Mouse (Mus musculus) spleen, postnatal 36 days (tissue): ENCODE results near the gene Rpl9-ps6.
"Not testable (repeated sequence)": the region's sequence is repeated elsewhere in the genome, so short reads cannot be mapped to it uniquely, and the experiment has no call there.

Experiments
- DNase-seq, 2 experiments: peaks; one replicate each; pipeline ENCODE4 v3.0.0; 2022; ENCODE audit warnings: low spot score in 2 of 2, mixed read lengths in 1 of 2

Gene Rpl9-ps6

DNA sequence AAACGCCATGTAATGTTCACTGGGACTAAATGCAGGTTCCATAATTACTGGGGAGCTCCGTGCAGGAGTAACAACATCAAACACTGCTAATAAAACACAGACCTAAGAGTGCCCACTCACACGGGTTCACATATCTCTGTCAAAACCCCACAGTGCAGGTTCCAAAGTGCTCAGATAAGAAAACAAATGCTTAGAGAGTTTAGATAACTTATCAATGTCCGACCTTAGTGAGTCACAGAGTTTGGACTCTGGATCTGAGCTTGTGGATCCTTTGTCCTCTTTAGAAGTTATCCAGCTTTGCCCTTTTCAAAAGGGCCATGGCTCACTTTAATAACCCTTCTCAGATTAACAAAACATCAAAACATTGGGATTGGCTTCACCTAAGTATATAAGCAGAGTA is 15.1 kb upstream of the Rpl9-ps6 start:
- DNase-seq = no peak

DNA sequence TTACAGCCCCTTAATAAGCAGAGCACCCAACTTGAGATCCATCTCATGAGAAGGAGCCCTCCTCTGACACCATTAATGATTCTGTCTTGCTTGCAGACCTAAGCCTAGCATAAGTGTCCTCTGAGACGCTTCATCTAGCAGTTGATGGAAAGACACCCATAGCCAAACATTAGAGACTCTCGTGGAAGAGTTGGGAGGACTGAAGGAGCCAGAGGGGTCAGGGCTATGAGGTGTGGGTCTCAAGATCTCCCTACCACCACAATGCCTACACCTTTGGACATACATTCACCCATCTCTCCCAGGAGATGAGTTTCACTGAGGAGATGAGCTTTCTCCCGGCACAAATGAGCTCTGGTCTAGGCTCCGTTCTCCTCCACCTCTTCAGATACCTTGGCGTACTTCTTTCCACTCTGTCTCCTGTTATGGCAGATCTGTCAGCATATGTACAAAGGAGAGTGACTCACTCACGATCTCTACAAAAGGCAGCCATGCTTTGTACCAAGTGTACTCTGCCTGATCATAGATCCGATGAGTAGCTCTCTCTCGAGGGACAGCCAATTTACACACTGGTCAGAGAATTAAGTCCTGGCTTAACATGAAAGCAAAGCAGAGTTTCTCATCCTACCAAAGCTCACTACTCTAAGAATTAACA is 14.5 kb upstream of the Rpl9-ps6 start:
- no peak for DNase-seq

GRCm38 (mm10) chr19:32480255-32480654 is 13.9 kb upstream of the Rpl9-ps6 start:
- peak; percentile 18 to 38 for DNase-seq

- no peak for DNase-seq
Measured at GRCm38 (mm10) chr19:32476712-32477052, 10.3 kb upstream of the Rpl9-ps6 start.

- DNase-seq = peak; percentile 32 to 51
Measured at GRCm38 (mm10) chr19:32476016-32476711, 9.8 kb upstream of the Rpl9-ps6 start.

DNA sequence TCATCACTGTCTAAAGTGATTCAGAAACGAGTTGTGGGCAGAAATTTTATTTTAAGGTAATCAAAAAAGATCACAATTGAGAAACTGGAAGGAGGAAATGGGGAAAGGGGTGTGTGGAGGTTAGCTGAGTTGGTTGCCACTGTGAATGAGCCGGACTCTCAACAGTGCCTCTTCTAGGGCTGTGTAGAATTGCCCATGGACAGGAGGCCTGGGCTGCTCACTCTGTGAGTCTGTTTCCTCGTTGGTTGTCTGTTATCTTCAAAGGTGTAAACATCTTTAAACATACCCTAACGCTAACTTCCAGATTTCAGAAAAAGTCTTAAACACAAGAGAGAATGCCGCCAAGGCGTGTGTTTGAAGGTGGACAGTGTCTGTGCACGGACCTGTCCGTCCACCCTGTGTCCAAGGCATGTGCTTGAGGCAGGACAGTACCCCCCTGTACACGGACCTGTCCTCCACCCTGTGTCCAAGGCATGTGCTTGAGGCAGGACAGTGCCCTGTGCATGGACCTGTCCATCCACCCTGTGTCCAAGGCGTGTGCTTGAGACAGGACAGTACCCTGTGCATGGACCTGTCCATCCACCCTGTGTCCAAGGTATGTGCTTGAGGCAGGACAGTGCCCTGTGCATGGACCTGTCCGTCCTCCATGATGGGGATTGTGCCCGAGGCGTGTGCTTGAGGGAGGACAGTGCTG is 4.3 kb upstream of the Rpl9-ps6 start:
- no peak for DNase-seq

DNA sequence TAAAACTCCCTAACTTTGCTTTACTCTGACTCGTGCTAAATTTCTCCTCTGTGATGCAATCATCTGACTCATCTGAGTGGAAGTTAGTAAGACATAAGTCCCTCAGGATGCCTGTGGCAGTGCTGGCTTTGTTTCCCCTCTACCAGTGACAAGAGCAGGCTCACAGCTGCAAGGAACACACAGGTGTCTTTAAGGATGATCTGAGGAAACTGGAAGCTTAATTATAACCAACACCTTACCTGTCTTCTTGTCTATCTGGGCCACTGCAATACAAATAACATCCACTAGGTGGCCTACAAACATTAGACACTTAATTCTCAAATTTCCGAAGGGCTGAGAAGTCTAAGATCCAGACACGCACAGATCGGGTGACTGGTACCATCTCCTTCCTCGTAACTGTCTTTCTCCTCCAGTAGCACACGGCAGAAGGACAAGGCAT is 3.7 kb upstream of the Rpl9-ps6 start:
- DNase-seq = peak; percentile 30 to 48

DNA sequence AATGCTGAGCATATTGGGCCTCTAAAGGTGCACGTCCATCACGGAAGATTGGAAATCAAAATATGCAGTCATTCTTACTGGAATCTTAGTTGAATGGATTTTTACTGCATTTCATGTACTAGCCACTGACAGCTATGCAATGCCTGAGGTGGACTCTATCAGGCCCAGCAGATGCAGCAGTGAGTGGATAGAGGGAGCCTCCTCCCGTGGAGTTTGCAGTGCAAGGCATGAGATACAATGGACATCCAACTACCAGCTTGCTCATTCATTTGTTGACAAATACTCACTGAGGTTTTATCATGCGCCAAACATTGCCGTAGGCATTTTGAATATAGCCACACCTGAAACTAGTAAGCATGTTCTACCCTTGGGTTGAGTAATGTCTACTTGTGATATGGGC is 947 bp upstream of the Rpl9-ps6 start:
- no peak for DNase-seq

DNA sequence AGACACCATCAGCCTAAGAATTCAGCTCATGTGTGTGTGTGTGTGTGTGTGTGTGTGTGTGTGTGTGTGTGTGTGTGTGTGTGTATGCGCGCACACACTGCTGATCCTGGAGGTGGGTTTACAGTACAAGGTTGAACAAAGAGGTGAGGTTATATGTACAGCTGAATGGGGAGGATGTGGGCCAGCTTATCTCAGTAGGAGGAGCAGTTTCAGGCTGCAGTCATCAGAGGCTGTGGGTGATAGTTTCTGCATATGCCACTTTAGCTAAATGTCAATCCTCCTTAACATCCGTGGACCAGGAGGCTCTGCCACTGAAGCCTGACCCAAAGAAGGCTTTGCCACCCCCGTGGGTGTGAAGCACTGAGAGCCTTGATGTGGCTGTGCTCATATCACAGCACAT is 1.1 kb downstream of the Rpl9-ps6 start:
- no peak for DNase-seq

DNA sequence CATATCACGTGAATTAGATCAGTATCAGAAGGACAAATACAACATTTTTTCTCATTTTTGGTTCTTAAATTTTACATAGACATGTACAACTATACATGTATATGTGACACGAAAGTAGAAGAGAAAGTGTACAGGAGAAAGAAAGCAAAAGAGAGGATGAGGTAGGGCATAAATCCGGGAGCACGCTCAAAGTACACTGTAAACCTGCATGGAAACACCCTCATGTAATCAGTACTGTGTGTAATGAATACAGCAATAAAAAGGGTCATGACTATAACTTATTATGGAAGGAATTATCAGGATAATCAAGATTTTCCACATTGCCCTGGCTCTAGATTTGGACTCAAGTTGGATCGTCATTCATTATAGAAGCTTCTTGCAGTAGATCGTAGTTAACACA is 3.3 kb downstream of the Rpl9-ps6 start:
- DNase-seq = no peak

DNA sequence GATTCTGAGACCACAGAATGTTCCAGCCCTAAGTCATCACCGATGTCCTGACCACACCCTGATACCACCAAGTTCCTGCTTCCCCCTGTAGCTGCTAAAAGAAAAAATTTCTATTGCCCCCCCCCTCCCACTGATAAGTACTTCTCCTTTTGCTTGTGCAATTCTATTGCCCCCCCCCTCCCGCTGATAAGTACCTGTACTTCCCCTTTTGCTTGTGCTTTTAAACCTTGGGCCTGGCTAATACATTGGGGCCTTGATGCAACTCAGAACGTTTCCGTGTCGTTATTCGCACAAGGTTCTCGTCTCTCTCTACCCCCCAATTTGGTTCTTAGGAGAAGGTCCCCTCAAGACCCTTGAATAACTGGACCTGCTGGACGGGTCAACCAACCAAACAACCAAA is 8.7 kb downstream of the Rpl9-ps6 start:
- DNase-seq = not testable (repeated sequence)

DNA sequence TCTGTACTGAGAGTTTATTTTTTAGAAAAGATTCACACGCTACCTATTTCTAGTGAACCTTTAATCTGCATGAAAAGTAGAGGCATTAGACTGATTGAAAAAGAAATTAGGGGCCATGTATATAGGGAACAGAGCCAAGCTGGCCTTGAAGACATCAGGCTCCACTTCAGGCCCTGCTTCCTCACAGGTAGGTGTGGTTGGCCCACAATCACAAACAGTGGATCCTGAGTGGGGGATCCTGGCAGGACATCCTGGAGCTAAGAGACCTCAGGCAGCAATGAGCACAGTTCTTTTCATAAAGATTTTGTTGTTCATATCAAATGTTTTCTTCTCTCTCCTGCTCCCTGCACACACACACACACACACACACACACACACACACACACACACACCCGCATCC is 9.6 kb downstream of the Rpl9-ps6 start:
- no peak for DNase-seq

DNA sequence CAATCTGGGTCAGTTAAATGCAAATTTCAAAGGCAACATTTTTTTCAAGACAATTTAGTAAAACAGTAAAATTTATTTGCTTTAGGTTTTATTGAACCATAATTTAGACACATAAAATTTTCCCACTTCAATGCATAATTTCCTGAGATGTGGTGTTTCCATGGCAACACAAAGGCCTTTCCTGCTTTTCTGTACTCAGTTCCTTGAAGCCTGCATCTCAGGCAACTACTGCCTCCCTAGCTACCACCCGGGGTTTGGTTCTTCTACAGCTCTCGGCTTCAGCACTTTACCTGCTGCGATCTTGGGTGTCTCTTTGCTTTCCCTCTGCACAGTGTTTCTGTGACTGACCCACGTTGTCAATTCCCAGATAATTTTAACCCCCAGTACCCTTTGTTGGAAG is 14.1 kb downstream of the Rpl9-ps6 start:
- no peak for DNase-seq

DNA sequence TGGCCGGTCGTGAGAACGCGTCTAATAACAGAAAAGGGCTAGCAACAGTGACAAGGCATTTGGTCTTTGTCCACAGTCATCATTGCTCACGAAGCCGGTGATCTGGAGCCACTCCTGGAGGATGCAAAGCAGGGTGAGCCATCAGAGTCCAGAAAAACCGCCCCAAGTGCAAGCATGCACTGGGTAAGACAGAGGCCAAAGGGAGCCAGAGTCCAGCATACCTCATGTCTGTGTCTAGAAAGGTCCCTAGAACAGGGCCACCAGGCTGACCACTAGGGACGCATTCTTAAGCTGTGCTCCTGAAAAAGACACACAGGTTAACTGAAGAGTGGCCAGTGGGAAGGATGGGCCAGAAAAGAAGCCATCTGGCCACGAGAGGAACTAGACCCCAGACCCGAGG is 17.4 kb downstream of the Rpl9-ps6 start:
- DNase-seq = no peak

- DNase-seq = peak; percentile 45 to 53
Measured at GRCm38 (mm10) chr19:32441568-32441967, 24.8 kb downstream of the Rpl9-ps6 start.

GRCm38 (mm10) chr19:32439356-32439755 is 27.0 kb downstream of the Rpl9-ps6 start:
- no peak for DNase-seq

- no peak for DNase-seq
Measured at GRCm38 (mm10) chr19:32425856-32426255, 40.5 kb downstream of the Rpl9-ps6 start.

DNA sequence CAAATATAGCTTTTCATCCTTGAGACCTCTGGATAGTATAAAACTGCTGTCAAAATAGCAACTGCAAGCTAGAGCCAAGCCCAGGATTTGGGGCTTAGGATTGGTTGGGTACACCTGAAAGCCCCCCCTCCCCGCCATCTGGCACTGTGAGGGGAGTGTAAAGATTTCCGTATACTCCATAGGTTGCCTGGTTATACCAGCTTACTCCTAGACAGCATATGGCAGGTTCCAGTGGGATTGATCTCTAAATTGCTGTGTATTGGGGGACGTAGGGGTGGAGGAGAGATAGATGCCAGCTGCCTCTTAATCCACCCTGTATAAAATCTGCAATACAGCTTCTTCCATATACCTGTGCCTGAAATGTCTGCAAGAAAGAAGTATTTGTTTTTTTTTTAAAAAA is 41.7 kb downstream of the Rpl9-ps6 start:
- DNase-seq = no peak

DNA sequence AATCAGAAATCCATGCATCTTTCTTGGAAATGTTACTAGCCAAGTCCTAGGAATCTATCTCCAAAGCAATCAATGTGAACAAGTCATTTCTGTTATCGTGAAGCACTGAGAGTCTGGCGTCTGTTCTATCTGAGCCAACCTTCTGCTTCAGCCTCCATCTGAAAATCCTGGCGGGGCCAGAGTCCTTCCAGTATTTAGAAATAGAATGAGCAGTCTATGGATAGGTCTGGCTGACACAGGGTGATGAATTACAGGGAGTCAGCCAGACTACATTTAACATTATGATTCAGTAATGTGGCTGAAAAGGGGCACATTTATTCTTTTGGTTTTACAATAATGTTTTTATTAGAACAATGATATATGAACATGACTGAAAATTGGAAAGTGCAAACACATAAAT is 47.3 kb downstream of the Rpl9-ps6 start:
- DNase-seq = no peak

DNA sequence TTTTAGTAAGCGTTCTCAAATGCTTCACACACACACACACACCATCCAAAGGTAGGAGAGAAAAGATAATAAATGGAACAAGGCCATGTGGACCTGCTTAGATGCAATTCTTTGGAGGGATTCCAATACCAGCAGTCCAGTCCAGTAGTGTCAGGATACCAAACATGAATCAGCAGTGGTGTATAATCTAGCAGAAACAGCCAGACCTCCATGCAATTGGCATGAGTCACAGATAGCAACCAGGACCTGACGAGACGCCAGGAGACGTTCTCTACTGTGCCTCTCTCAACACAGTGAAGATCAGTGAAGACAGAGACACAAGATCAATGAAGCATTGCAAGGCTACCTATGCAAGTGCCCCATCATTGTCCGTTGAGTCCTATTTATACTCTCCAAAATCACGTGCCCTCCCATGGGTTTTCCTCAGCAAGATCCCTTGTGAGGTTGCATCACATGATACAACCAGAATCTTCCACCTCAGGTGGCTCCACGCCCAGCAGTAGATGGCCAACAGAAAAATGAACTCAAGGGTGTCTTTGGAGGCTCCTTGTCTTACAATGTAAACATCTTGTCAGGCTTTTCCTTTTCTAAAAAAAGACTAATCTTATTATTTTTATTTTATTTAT is 49.6 kb downstream of the Rpl9-ps6 start:
- DNase-seq = no peak
